In genomic region chr10:69331231-69331630, GRCm38 (mm10) we compare ENCODE assay signal across 22 mouse cellular contexts. TPM values are rescaled to one million over a fixed set of nuclear protein-coding genes. Genes with fewer than 3 reads are reported as not detected.
A peak's percentile ranks its signal among the peaks of the same experiment; 100 is the strongest.
DNase-seq lines count a peak whose midpoint lies in the region; ATAC-seq and TF ChIP-seq lines count a peak whose summit lies in the region.
"Had no signal": no experiment of that assay in that cellular context is flagged by ENCODE, and none has a peak within 500 bp of the region (broad histone marks: within the 10 kb centered on the region; RNA-seq: fewer than 3 reads in every experiment).

No protein-coding gene starts in this region.

- H3K9me3 ChIP-seq in kidney, embryonic 16.5 days (ENCODE audit: low read length): no peaks in the 10 kb centered on the region
- no peaks in the 10 kb centered on the region for H3K9me3 ChIP-seq in kidney, embryonic 14.5 days (ENCODE audit: control insufficient read depth, low read length)
- H3K9me3 ChIP-seq in liver, postnatal 0 days (ENCODE audit: low read length): no peaks in the 10 kb centered on the region
- no peaks in the 10 kb centered on the region for H3K9me3 ChIP-seq in liver, embryonic 12.5 days (replicated peaks)
- H3K9me3 ChIP-seq: forebrain, embryonic 10.5 days; forebrain, embryonic 13.5 days; heart, embryonic 10.5 days; heart, embryonic 13.5 days had no signal

- H3K4me3 ChIP-seq in kidney, embryonic 16.5 days (ENCODE audit: low read length): no peak overlapping the region
- H3K4me3 ChIP-seq in kidney, embryonic 14.5 days (ENCODE audit: low read length): no peak overlapping the region
- no peak overlapping the region for H3K4me3 ChIP-seq in liver, postnatal 0 days (ENCODE audit: low read depth, low read length)
- no peak overlapping the region for H3K4me3 ChIP-seq in liver, embryonic 12.5 days
- H3K4me3 ChIP-seq: forebrain, embryonic 10.5 days; forebrain, embryonic 13.5 days; heart, adult 2 months; heart, embryonic 10.5 days; heart, embryonic 13.5 days had no signal

- no peak overlapping the region for H3K9ac ChIP-seq in kidney, embryonic 16.5 days (replicated peaks; ENCODE audit: low read length)
- H3K9ac ChIP-seq in kidney, embryonic 14.5 days (ENCODE audit: low read depth, low read length): no peak overlapping the region
- no peak overlapping the region for H3K9ac ChIP-seq in liver, postnatal 0 days (replicated peaks)
- H3K9ac ChIP-seq in liver, embryonic 12.5 days: no peak overlapping the region
- H3K9ac ChIP-seq: forebrain, embryonic 13.5 days; heart, embryonic 13.5 days had no signal

- TF ChIP-seq CTCF in liver, postnatal 0 days (IDR thresholded peaks at IDR 0.05; ENCODE audit: low read depth): no peak

- H3K4me1 ChIP-seq in kidney, embryonic 16.5 days (ENCODE audit: insufficient read depth, low read length): no peaks in the 10 kb centered on the region
- H3K4me1 ChIP-seq in kidney, embryonic 14.5 days (ENCODE audit: control insufficient read depth, insufficient read depth, low read length): no peaks in the 10 kb centered on the region
- no peaks in the 10 kb centered on the region for H3K4me1 ChIP-seq in liver, postnatal 0 days (ENCODE audit: insufficient read depth)
- peaks cover 14% of the 10 kb centered on the region for H3K4me1 ChIP-seq in liver, embryonic 12.5 days
- H3K4me1 ChIP-seq: heart, embryonic 13.5 days had no signal

- no peak overlapping the region for H3K4me2 ChIP-seq in kidney, embryonic 16.5 days (replicated peaks; ENCODE audit: low read depth, low read length)
- H3K4me2 ChIP-seq in kidney, embryonic 14.5 days (replicated peaks; ENCODE audit: low read depth, low read length): no peak overlapping the region
- no peak overlapping the region for H3K4me2 ChIP-seq in liver, postnatal 0 days (ENCODE audit: low read depth, low read length)
- H3K4me2 ChIP-seq in liver, embryonic 12.5 days: no peak overlapping the region
- H3K4me2 ChIP-seq: forebrain, embryonic 13.5 days; heart, embryonic 13.5 days had no signal

- H3K27ac ChIP-seq in kidney, embryonic 16.5 days (ENCODE audit: low read length): no peak overlapping the region
- H3K27ac ChIP-seq in kidney, embryonic 14.5 days (ENCODE audit: low read depth, low read length): no peak overlapping the region
- no peak overlapping the region for H3K27ac ChIP-seq in liver, postnatal 0 days (ENCODE audit: low read depth)
- no peak overlapping the region for H3K27ac ChIP-seq in liver, embryonic 12.5 days
- H3K27ac ChIP-seq: forebrain, embryonic 10.5 days; forebrain, embryonic 13.5 days; heart, adult 2 months; heart, embryonic 10.5 days; heart, embryonic 13.5 days had no signal

- no peak for TF ChIP-seq EP300 in liver, postnatal 0 days (IDR thresholded peaks at IDR 0.05; ENCODE audit: low read depth)

- WGBS in kidney, embryonic 16.5 days: 88% methylated on average over 6 of the region's 6 CpGs
- WGBS in kidney, embryonic 14.5 days: 84% methylated on average over 6 of the region's 6 CpGs
- 66% methylated on average over 6 of the region's 6 CpGs for WGBS in liver, postnatal 0 days (ENCODE audit: insufficient replicate concordance)
- 70% methylated on average over 6 of the region's 6 CpGs for WGBS in liver, embryonic 12.5 days (ENCODE audit: insufficient replicate concordance)

- H3K27me3 ChIP-seq in kidney, embryonic 16.5 days (ENCODE audit: insufficient read depth, low read length): no peaks in the 10 kb centered on the region
- H3K27me3 ChIP-seq in kidney, embryonic 14.5 days (ENCODE audit: control insufficient read depth, insufficient read depth, low read length): no peaks in the 10 kb centered on the region
- no peaks in the 10 kb centered on the region for H3K27me3 ChIP-seq in liver, postnatal 0 days (ENCODE audit: insufficient read depth, low read length)
- no peaks in the 10 kb centered on the region for H3K27me3 ChIP-seq in liver, embryonic 12.5 days (replicated peaks)
- H3K27me3 ChIP-seq: forebrain, embryonic 13.5 days; heart, embryonic 13.5 days had no signal

- peak; percentile 36 for DNase-seq in kidney, adult 11 months
- DNase-seq in kidney, adult 8-10 months: peak; percentile 31 to 46
- DNase-seq in liver, postnatal 0 days: no peak
- no peak for DNase-seq in thymus, postnatal 4 days
- DNase-seq: adrenal gland, postnatal 10 days; adrenal gland, postnatal 36 days; cerebellum, adult 18-20 months; cerebellum, adult 9-10 months; cerebellum, postnatal 14 days; gastrocnemius, postnatal 10 days; gastrocnemius, postnatal 36 days; heart, adult 2 months; heart, postnatal 14 days; heart, postnatal 4 days had no signal

- H3K36me3 ChIP-seq in kidney, embryonic 16.5 days (ENCODE audit: insufficient read depth, low read length): peaks cover 9% of the 10 kb centered on the region
- H3K36me3 ChIP-seq in kidney, embryonic 14.5 days (ENCODE audit: control insufficient read depth, insufficient read depth, low read length): peaks cover 21% of the 10 kb centered on the region
- peaks cover 15% of the 10 kb centered on the region for H3K36me3 ChIP-seq in liver, postnatal 0 days (replicated peaks; ENCODE audit: insufficient read depth, low read length)
- H3K36me3 ChIP-seq in liver, embryonic 12.5 days: peaks cover 41% of the 10 kb centered on the region

- no peak for ATAC-seq in kidney, embryonic 16.5 days (ENCODE audit: low FRiP score, low TSS enrichment)
- no peak for ATAC-seq in kidney, embryonic 14.5 days (ENCODE audit: low FRiP score, low TSS enrichment)
- peak; percentile 57 for ATAC-seq in liver, postnatal 0 days
- ATAC-seq in liver, embryonic 12.5 days: no peak
- ATAC-seq: forebrain, embryonic 13.5 days; forebrain, embryonic 16.5 days had no signal

RNA-seq across cellular contexts. Expression of gene Cdk1, which starts 21.5 kb away (rescaled TPM):
- polyA plus RNA-seq in kidney, embryonic 16.5 days (2015; fragmentation: Nextera tagmentation; extraction: Ambion mirVana): 466 and 531 TPM in 2 replicates
- polyA plus RNA-seq in kidney, embryonic 14.5 days (2014; fragmentation: Nextera tagmentation; extraction: Ambion mirVana): 547 and 584 TPM in 2 replicates
- polyA plus RNA-seq in liver, postnatal 0 days (2015; fragmentation: Nextera tagmentation; extraction: Ambion mirVana): 153 and 171 TPM in 2 replicates
- polyA plus RNA-seq in liver, embryonic 12.5 days (2016; fragmentation: Nextera tagmentation; extraction: Ambion mirVana): 319 and 336 TPM in 2 replicates

Comparison
In these comparisons a context has a peak if more than half of its experiments do, and no peak if none do; other contexts are left out.
1. DNase-seq: peak in kidney, adult 11 months (single experiment) and kidney, adult 8-10 months (2 of 2); none in liver, postnatal 0 days (single experiment) and thymus, postnatal 4 days (single experiment).